In the genomic region with DNA sequence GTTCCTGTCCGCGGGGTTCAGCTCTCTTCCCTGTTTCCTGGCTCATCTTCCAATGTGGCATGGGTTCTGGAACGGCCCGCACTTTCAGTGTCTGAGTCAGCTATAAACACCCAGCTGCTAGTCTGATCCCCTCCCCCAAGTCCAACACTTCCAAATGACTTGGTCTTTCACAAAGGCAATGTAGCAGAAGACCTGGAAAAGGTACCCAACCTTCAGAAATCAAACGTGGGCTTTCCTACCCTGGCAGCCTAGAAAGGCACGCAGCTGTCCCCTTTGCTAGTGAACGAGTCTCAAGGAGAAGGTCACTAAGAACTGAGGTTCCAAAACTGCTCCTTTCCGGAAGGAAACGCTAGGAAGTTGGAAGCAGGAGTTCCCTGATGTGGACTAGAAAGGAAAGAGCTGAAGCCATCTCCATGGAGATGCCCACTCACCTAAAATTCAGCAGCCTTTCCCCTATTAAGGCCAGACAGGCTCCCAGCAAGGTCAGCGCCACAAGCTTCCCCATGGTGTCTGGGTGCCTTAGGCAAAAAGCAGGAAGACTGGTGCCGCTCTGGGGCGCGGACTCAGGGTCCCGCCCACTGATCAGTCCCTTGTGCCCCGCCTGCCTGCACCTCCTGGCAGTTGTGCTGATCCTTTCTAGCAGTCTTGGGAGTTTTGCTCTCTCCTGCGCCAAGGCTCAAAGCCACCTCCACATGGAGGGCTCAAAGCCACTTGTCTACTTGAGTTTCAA, we compare ENCODE assay signal across 8 mouse cellular contexts. TPM values are rescaled to one million over a fixed set of nuclear protein-coding genes. Genes with fewer than 3 reads are reported as not detected.
DNase-seq lines count a peak whose midpoint lies in the region; ATAC-seq and TF ChIP-seq lines count a peak whose summit lies in the region.

A gene (minus strand): TSS at position 565 of the 730 bp plus-strand sequence.

- peaks cover 42% of the 10 kb centered on the region for H3K4me1 ChIP-seq in G1E (ENCODE audit: insufficient read depth, low read depth, low read length)
- no peaks in the 10 kb centered on the region; the same call in 1 of the 2 replicates for H3K4me1 ChIP-seq in bone marrow, adult 2 months (ENCODE audit: control insufficient read depth, insufficient read depth, low read length)
- H3K4me1 ChIP-seq in forebrain, embryonic 15.5 days: peaks cover 11% of the 10 kb centered on the region
- peaks cover 15% of the 10 kb centered on the region for H3K4me1 ChIP-seq in hindbrain, embryonic 10.5 days (replicated peaks)

- under 1% methylated on average over 16 of the region's 16 CpGs for WGBS in bone marrow, adult 2 months
- WGBS in forebrain, embryonic 15.5 days: 12% methylated on average over 16 of the region's 16 CpGs
- WGBS in hindbrain, embryonic 10.5 days: 12% methylated on average over 16 of the region's 16 CpGs

- peak within 1 kb of the TSS; percentile 71 for H3K4me3 ChIP-seq in G1E (ENCODE audit: low read depth, low read length)
- H3K4me3 ChIP-seq in bone marrow, adult 2 months (replicated peaks; ENCODE audit: control insufficient read depth, low read depth, low read length): peak within 1 kb of the TSS; percentile 53
- peak within 1 kb of the TSS; percentile 23 for H3K4me3 ChIP-seq in forebrain, embryonic 15.5 days
- peak within 1 kb of the TSS; percentile 42 for H3K4me3 ChIP-seq in hindbrain, embryonic 10.5 days

- TF ChIP-seq CTCF in G1E (IDR thresholded peaks at IDR 0.05; ENCODE audit: low read depth, low read length): no peak
- TF ChIP-seq CTCF in bone marrow, adult 2 months (IDR thresholded peaks at IDR 0.05; ENCODE audit: control insufficient read depth, insufficient read depth, low read length): no peak

- H3K9me3 ChIP-seq in G1E (replicated peaks): no peaks in the 10 kb centered on the region
- H3K9me3 ChIP-seq in forebrain, embryonic 15.5 days: no peaks in the 10 kb centered on the region
- no peaks in the 10 kb centered on the region for H3K9me3 ChIP-seq in hindbrain, embryonic 10.5 days

- no peak for TF ChIP-seq POLR2A in bone marrow, adult 2 months (IDR thresholded peaks at IDR 0.05; ENCODE audit: borderline replicate concordance, control insufficient read depth, low read depth, low read length)

- H3K27me3 ChIP-seq in G1E (ENCODE audit: insufficient read depth, low read length): no peaks in the 10 kb centered on the region
- H3K27me3 ChIP-seq in forebrain, embryonic 15.5 days: no peaks in the 10 kb centered on the region
- no peaks in the 10 kb centered on the region for H3K27me3 ChIP-seq in hindbrain, embryonic 10.5 days (ENCODE audit: insufficient read depth, poor library complexity, severe bottlenecking)

- H3K36me3 ChIP-seq in G1E (replicated peaks): peaks cover 25% of the 10 kb centered on the region
- H3K36me3 ChIP-seq in forebrain, embryonic 15.5 days: no peaks in the 10 kb centered on the region
- no peaks in the 10 kb centered on the region for H3K36me3 ChIP-seq in hindbrain, embryonic 10.5 days

- peak; percentile 69 for DNase-seq in G1E (ENCODE audit: low spot score)
- peak; percentile 41 for DNase-seq in hindbrain, embryonic 10.5 days (ENCODE audit: low spot score)
- DNase-seq in layer of hippocampus, postnatal 10 days (ENCODE audit: low spot score in 2 of 2): peak; percentile 8 to 23
- DNase-seq in spleen, adult 18-20 months: peak; percentile 22 to 44
- DNase-seq in right cerebral cortex, adult 2 months (ENCODE audit: low spot score in 2 of 2): no peak

- H3K4me2 ChIP-seq in forebrain, embryonic 15.5 days (replicated peaks): peak within 1 kb of the TSS; percentile 38

- no peak within 1 kb of the TSS for H3K27ac ChIP-seq in bone marrow, adult 2 months (ENCODE audit: control insufficient read depth, insufficient read depth, low read depth, low read length, poor library complexity)
- no peak within 1 kb of the TSS for H3K27ac ChIP-seq in forebrain, embryonic 15.5 days (replicated peaks)
- H3K27ac ChIP-seq in hindbrain, embryonic 10.5 days: peak within 1 kb of the TSS; percentile 74

- ATAC-seq in G1E (ENCODE audit: extremely low read depth, insufficient number of reproducible peaks, low FRiP score, poor library complexity, severe bottlenecking): peak; percentile 97
- ATAC-seq in forebrain, embryonic 15.5 days (replicated peaks): peak; percentile 85
- ATAC-seq in megakaryocyte progenitor cell, adult 5-6 weeks (replicated peaks; ENCODE audit: poor library complexity): peak; percentile 99

- H3K9ac ChIP-seq in forebrain, embryonic 15.5 days (replicated peaks): no peak within 1 kb of the TSS

RNA-seq across cellular contexts. Expression of the gene that starts here (rescaled TPM):
- total RNA-seq in G1E (2014; fragmentation: Nextera tagmentation) (75.7 and 101 TPM in 2 replicates), G1E (2017) (48.2 and 48.5 TPM in 2 replicates)
- polyA plus RNA-seq in G1E (2012): 1.5 and 1.9 TPM in 2 replicates
- 2.8 and 4.2 TPM in 2 replicates for polyA plus RNA-seq in bone marrow, adult 2 months (2011; ENCODE audit: insufficient read depth, insufficient read length, low replicate concordance, missing spikeins)
- polyA plus RNA-seq in forebrain, embryonic 15.5 days (2015; fragmentation: Nextera tagmentation; extraction: Ambion mirVana): 2.9 and 3.2 TPM in 2 replicates
- polyA plus RNA-seq in hindbrain, embryonic 10.5 days (2016; fragmentation: Nextera tagmentation; extraction: Ambion mirVana): 5.8 and 6.4 TPM in 2 replicates
- total RNA-seq in layer of hippocampus, postnatal 10 days (2021): 1 to 10 TPM; 1.8 to 3.9 TPM
- total RNA-seq in megakaryocyte progenitor cell, adult 5-6 weeks (2015): 18.9 and 25.0 TPM in 2 replicates
- total RNA-seq in megakaryocyte progenitor cell, adult 5-6 weeks (2017): 16.6 and 18.8 TPM in 2 replicates

Comparison
In these comparisons a context has a peak if more than half of its experiments do, and no peak if none do; other contexts are left out.
1. DNase-seq: peak in G1E (single experiment), hindbrain, embryonic 10.5 days (single experiment), layer of hippocampus, postnatal 10 days (2 of 2) and spleen, adult 18-20 months (2 of 2); none in right cerebral cortex, adult 2 months (0 of 2).
2. Peak in every context shown above with its lines, with median percentiles within 50 percentile points of each other: ATAC-seq and H3K4me3 ChIP-seq.